13 mouse cellular contexts compared by ENCODE assay signal in the genomic region with DNA sequence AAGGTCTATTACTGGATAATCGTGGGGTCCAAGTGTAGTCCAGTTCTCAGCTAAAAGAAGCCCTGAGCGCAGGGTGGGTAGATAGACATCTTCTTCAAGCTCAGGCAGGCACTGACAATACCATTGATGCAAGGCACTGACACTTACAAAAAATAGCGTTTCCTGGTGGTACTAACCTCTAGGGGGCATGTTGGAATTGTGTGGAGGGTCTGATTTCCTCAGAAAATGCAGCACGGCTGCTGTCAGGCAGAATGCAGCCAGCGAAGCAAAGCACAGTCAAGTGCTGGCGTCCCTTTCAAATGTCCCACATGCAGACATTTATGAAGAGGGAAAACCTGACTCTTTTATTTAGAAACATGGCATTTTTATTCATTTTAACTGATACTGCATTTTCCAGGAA. TPM values are rescaled to one million over a fixed set of nuclear protein-coding genes. Genes with fewer than 3 reads are reported as not detected.
DNase-seq lines count a peak whose midpoint lies in the region; ATAC-seq and TF ChIP-seq lines count a peak whose summit lies in the region.
"Had no signal": no experiment of that assay in that cellular context is flagged by ENCODE, and none has a peak within 500 bp of the region (broad histone marks: within the 10 kb centered on the region; RNA-seq: fewer than 3 reads in every experiment).

No protein-coding gene starts in this region.

- no peak for ATAC-seq in stomach, postnatal 0 days (ENCODE audit: low FRiP score, low TSS enrichment)
- ATAC-seq: intestine, embryonic 16.5 days had no signal

- no peaks in the 10 kb centered on the region for H3K27me3 ChIP-seq in thymus, adult 2 months (ENCODE audit: control insufficient read depth, insufficient read depth, low read length)
- no peaks in the 10 kb centered on the region for H3K27me3 ChIP-seq in stomach, postnatal 0 days (ENCODE audit: control insufficient read depth, insufficient read depth, low read length)

- no peak for TF ChIP-seq POLR2A in thymus, adult 2 months (IDR thresholded peaks at IDR 0.05; ENCODE audit: control insufficient read depth, extremely low read depth, insufficient read depth, low read length, poor library complexity)

- no peak overlapping the region for H3K9ac ChIP-seq in stomach, postnatal 0 days (ENCODE audit: low read length)

- no peaks in the 10 kb centered on the region for H3K9me3 ChIP-seq in stomach, postnatal 0 days (ENCODE audit: control insufficient read depth, low read length)

- H3K4me3 ChIP-seq in layer of hippocampus, adult 2 months = no peak overlapping the region
- no peak overlapping the region for H3K4me3 ChIP-seq in thymus, adult 2 months (ENCODE audit: control insufficient read depth, insufficient read depth, low read length)
- H3K4me3 ChIP-seq in stomach, postnatal 0 days (ENCODE audit: low read depth, low read length) = no peak overlapping the region

- H3K4me2 ChIP-seq in stomach, postnatal 0 days (replicated peaks; ENCODE audit: low read depth) = no peak overlapping the region

- WGBS in thymus, adult 2 months = 60% methylated on average over 6 of the region's 6 CpGs
- WGBS in stomach, postnatal 0 days = 46% methylated on average over 6 of the region's 6 CpGs

- TF ChIP-seq EP300 in stomach, postnatal 0 days (optimal IDR thresholded peaks at IDR 0.05) = no peak

- H3K36me3 ChIP-seq in thymus, adult 2 months (ENCODE audit: control insufficient read depth, insufficient read depth, low read length) = no peaks in the 10 kb centered on the region
- H3K36me3 ChIP-seq in stomach, postnatal 0 days (ENCODE audit: control insufficient read depth, insufficient read depth, low read length) = no peaks in the 10 kb centered on the region

- TF ChIP-seq CTCF in layer of hippocampus, adult 2 months (conservative IDR thresholded peaks at IDR 0.05) = peak; percentile 64
- TF ChIP-seq CTCF in thymus, adult 2 months (IDR thresholded peaks at IDR 0.05; ENCODE audit: borderline replicate concordance, control insufficient read depth, extremely low read depth, insufficient read depth, low read length, poor library complexity) = no peak
- peak; percentile 44 for TF ChIP-seq CTCF in stomach, postnatal 0 days (IDR thresholded peaks at IDR 0.05; ENCODE audit: low read depth)

- peak overlapping the region; percentile 32; the same call in 1 of the 2 replicates for H3K27ac ChIP-seq in layer of hippocampus, adult 2 months
- H3K27ac ChIP-seq in thymus, adult 2 months (ENCODE audit: control insufficient read depth, insufficient read depth, low read length) = no peak overlapping the region
- no peak overlapping the region for H3K27ac ChIP-seq in stomach, postnatal 0 days (replicated peaks)

- H3K4me1 ChIP-seq in thymus, adult 2 months (replicated peaks; ENCODE audit: control insufficient read depth, insufficient read depth, low read length) = no peaks in the 10 kb centered on the region
- no peaks in the 10 kb centered on the region for H3K4me1 ChIP-seq in stomach, postnatal 0 days (replicated peaks; ENCODE audit: control insufficient read depth, insufficient read depth)

- peak; percentile 39 to 43 for DNase-seq in cerebellum, postnatal 10 days
- DNase-seq in cerebellum, adult 9-11 months = no peak
- no peak for DNase-seq in layer of hippocampus, adult 2 months (ENCODE audit: low spot score in 2 of 2)
- no peak for DNase-seq in layer of hippocampus, postnatal 36 days
- peak; percentile 40 for DNase-seq in thymus, postnatal 14 days
- DNase-seq in thymus, adult 2 months = no peak
- no peak for DNase-seq in stomach, postnatal 0 days (ENCODE audit: low spot score)
- DNase-seq in urinary bladder, postnatal 25 days (ENCODE audit: low spot score) = no peak
- DNase-seq: cerebellum, postnatal 25 days; gastrocnemius, postnatal 25 days; right cerebral cortex, postnatal 25 days had no signal

RNA-seq across cellular contexts. Expression of a gene that starts 22.2 kb away (rescaled TPM):
- 10 to 100 TPM; 62.9 to 66.6 TPM for total RNA-seq in layer of hippocampus, adult 2 months (2021)
- 10 to 100 TPM; 57.4 to 74.9 TPM for total RNA-seq in layer of hippocampus, postnatal 36 days (2021)
- polyA plus RNA-seq in thymus, adult 2 months (2012; rRNA removed) = 1.2 TPM in 2 replicates
- 1.6 and 1.9 TPM in 2 replicates for polyA plus RNA-seq in stomach, postnatal 0 days (2015; fragmentation: Nextera tagmentation; extraction: Ambion mirVana)
- total RNA-seq: megakaryocyte-erythroid progenitor cell, adult 5-6 weeks had no signal

Comparison
In these comparisons a context has a peak if more than half of its experiments do, and no peak if none do; other contexts are left out.
1. DNase-seq: peak in cerebellum, postnatal 10 days (2 of 2) and thymus, postnatal 14 days (single experiment); none in cerebellum, adult 9-11 months (single experiment), layer of hippocampus, adult 2 months (0 of 2), layer of hippocampus, postnatal 36 days (0 of 2), thymus, adult 2 months (single experiment), stomach, postnatal 0 days (single experiment) and urinary bladder, postnatal 25 days (single experiment).